18 mouse cellular contexts compared by ENCODE assay signal in genomic region chr17:63279144-63279543, GRCm38 (mm10).
DNase-seq lines count a peak whose midpoint lies in the region; ATAC-seq lines count a peak whose summit lies in the region.
"Had no signal": no experiment of that assay in that cellular context is flagged by ENCODE, and none has a peak within 500 bp of the region (broad histone marks: within the 10 kb centered on the region; RNA-seq: fewer than 3 reads in every experiment).

No protein-coding gene starts in this region.

- ATAC-seq in embryonic facial prominence, embryonic 14.5 days (ENCODE audit: low read depth): 0 out of 2 replicates have a peak, but pooled peaks have one; percentile 22
- ATAC-seq in midbrain, embryonic 13.5 days: no peak
- ATAC-seq: hindbrain, embryonic 16.5 days; lung, postnatal 0 days had no signal

- H3K4me3 ChIP-seq in embryonic facial prominence, embryonic 14.5 days (ENCODE audit: low read depth, low read length): no peak overlapping the region
- H3K4me3 ChIP-seq in embryonic facial prominence, embryonic 10.5 days: no peak overlapping the region
- H3K4me3 ChIP-seq in midbrain, embryonic 13.5 days (replicated peaks): no peak overlapping the region
- H3K4me3 ChIP-seq: embryonic facial prominence, embryonic 12.5 days; forebrain, embryonic 10.5 days; liver, embryonic 15.5 days had no signal

- no peak overlapping the region for H3K27ac ChIP-seq in embryonic facial prominence, embryonic 14.5 days (replicated peaks; ENCODE audit: low read depth, low read length)
- H3K27ac ChIP-seq in embryonic facial prominence, embryonic 10.5 days (replicated peaks): no peak overlapping the region
- H3K27ac ChIP-seq in midbrain, embryonic 13.5 days: no peak overlapping the region
- H3K27ac ChIP-seq: embryonic facial prominence, embryonic 12.5 days; forebrain, embryonic 10.5 days; liver, embryonic 15.5 days had no signal

- no peak for DNase-seq in embryonic facial prominence, embryonic 14.5 days (ENCODE audit: low spot score)
- no peak for DNase-seq in embryonic facial prominence, embryonic 10.5 days (ENCODE audit: low spot score)
- peak; percentile 45 for DNase-seq in kidney, adult 11 months
- no peak for DNase-seq in kidney, adult 18-20 months
- peak; percentile 23 for DNase-seq in kidney, postnatal 10 days
- DNase-seq in natural killer cell, adult 2 months (ENCODE audit: low spot score in 2 of 2): no peak
- no peak for DNase-seq in thymus, postnatal 36 days
- DNase-seq: adrenal gland, adult 8-10 months; cerebellum, adult 18-20 months; heart, postnatal 10 days; thymus, postnatal 25 days had no signal

- H3K9me3 ChIP-seq in embryonic facial prominence, embryonic 14.5 days (ENCODE audit: control insufficient read depth, low read length): no peaks in the 10 kb centered on the region
- no peaks in the 10 kb centered on the region for H3K9me3 ChIP-seq in embryonic facial prominence, embryonic 10.5 days
- no peaks in the 10 kb centered on the region for H3K9me3 ChIP-seq in midbrain, embryonic 13.5 days
- H3K9me3 ChIP-seq: embryonic facial prominence, embryonic 12.5 days; forebrain, embryonic 10.5 days; liver, embryonic 15.5 days had no signal

- H3K4me1 ChIP-seq in embryonic facial prominence, embryonic 14.5 days (ENCODE audit: control insufficient read depth, insufficient read depth, low read length): no peaks in the 10 kb centered on the region
- peaks cover 6% of the 10 kb centered on the region for H3K4me1 ChIP-seq in embryonic facial prominence, embryonic 10.5 days
- H3K4me1 ChIP-seq in midbrain, embryonic 13.5 days (replicated peaks): no peaks in the 10 kb centered on the region; the same call in 1 of the 2 replicates
- H3K4me1 ChIP-seq: embryonic facial prominence, embryonic 12.5 days had no signal

- no peaks in the 10 kb centered on the region for H3K27me3 ChIP-seq in embryonic facial prominence, embryonic 14.5 days (replicated peaks; ENCODE audit: control insufficient read depth, insufficient read depth, low read length)
- no peaks in the 10 kb centered on the region for H3K27me3 ChIP-seq in embryonic facial prominence, embryonic 10.5 days (replicated peaks; ENCODE audit: low read depth, poor library complexity, severe bottlenecking)
- H3K27me3 ChIP-seq in midbrain, embryonic 13.5 days: no peaks in the 10 kb centered on the region
- H3K27me3 ChIP-seq: CH12.LX; embryonic facial prominence, embryonic 12.5 days; liver, embryonic 15.5 days had no signal

- 70% methylated on average over 4 of the region's 4 CpGs for WGBS in embryonic facial prominence, embryonic 14.5 days
- WGBS in embryonic facial prominence, embryonic 10.5 days: 78% methylated on average over 4 of the region's 4 CpGs
- 78% methylated on average over 4 of the region's 4 CpGs for WGBS in midbrain, embryonic 13.5 days

- no peaks in the 10 kb centered on the region for H3K36me3 ChIP-seq in embryonic facial prominence, embryonic 14.5 days (ENCODE audit: control insufficient read depth, insufficient read depth, low read length)
- H3K36me3 ChIP-seq in embryonic facial prominence, embryonic 10.5 days (replicated peaks): no peaks in the 10 kb centered on the region
- no peaks in the 10 kb centered on the region for H3K36me3 ChIP-seq in midbrain, embryonic 13.5 days
- H3K36me3 ChIP-seq: embryonic facial prominence, embryonic 12.5 days; forebrain, embryonic 10.5 days; liver, embryonic 15.5 days had no signal

- no peak overlapping the region for H3K4me2 ChIP-seq in embryonic facial prominence, embryonic 14.5 days (ENCODE audit: low read depth, low read length)
- no peak overlapping the region for H3K4me2 ChIP-seq in midbrain, embryonic 13.5 days (replicated peaks)
- H3K4me2 ChIP-seq: embryonic facial prominence, embryonic 12.5 days; liver, embryonic 15.5 days had no signal

- no peak overlapping the region for H3K9ac ChIP-seq in embryonic facial prominence, embryonic 14.5 days (ENCODE audit: low read depth, low read length)
- no peak overlapping the region for H3K9ac ChIP-seq in midbrain, embryonic 13.5 days (replicated peaks)
- H3K9ac ChIP-seq: embryonic facial prominence, embryonic 12.5 days; liver, embryonic 15.5 days had no signal

Comparison
In these comparisons a context has a peak if more than half of its experiments do, and no peak if none do; other contexts are left out.
1. DNase-seq: peak in kidney, adult 11 months (single experiment) and kidney, postnatal 10 days (single experiment); none in embryonic facial prominence, embryonic 14.5 days (single experiment), embryonic facial prominence, embryonic 10.5 days (single experiment), kidney, adult 18-20 months (single experiment), natural killer cell, adult 2 months (0 of 2) and thymus, postnatal 36 days (0 of 2).